Mouse (Mus musculus) c-Kit-positive CD71-negative TER-119-negative erythroid progenitor cells, embryonic 14.5 days (primary cell): Measurements from ENCODE around the gene Txnrd3.

Experiments used
- DNase-seq: peaks from one replicate; pipeline ENCODE4 v3.0.0-alpha.2; 2013; ENCODE audit warnings: low read depth

Txnrd3 gene

DNA sequence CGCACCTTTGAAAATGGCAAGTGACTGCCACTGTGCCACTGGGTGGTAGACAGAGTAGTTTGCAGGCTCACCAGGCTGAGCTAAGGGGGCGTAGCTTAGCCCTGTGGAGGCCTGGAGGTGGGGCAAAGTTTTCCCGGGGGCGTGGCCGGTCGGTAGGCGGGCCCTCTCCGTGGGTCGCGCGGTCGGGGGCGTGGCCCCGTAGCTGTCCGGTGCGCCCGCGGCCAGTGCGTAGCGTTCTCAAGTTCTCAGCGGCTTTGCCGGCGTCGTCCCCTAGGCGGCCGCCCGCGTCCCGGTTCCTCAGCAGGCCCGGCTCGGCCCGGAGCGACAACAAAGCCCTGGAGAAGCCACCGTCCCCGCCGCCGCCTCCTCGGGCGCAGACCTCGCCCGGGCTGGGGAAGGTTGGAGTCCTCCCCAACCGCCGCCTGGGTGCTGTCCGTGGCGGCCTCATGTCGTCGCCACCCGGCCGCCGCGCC, at the start of gene Txnrd3:
Txnrd3 (plus strand) TSS at position 191 of the 473 bp plus-strand sequence.
- peak; percentile 74 for DNase-seq

DNA sequence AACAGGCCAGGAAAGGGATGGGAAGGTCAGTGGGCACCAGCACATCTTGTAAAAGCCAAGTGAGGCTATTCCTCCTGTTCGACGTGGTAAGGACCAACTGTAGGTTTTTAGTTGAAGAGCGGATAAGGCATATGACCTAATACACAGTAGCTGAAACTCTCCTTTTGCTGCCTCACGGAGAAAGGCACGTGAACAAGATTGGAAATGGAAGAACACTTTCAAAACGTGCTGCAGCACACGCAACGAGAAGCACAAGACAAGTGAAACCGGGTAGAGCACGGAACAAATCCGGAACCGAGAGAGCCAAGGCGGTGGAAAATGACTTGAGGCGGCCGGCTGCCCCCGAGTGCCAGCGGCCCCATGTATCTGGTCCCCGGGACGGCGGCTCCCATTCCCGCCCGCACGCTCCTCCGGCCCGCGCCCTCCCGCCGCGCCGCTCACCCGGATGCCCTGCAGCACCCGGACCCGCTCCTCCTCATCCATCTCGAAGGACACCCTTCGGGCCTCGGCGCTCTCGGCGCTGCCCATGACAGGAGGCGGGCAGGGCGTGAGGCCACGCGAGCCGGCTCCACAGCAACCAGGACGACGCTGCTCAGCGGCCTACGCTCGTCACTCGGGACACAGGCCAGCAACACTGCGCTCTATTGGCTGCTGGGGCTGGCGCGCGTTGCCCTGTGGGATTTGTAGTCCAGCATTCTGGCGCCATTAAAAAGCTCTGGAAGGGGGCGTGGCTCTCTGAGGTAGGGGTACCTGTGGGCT, 48.6 kb upstream of the Txnrd3 start, which contains the start of gene Chchd6:
Chchd6 (minus strand) TSS at position 635 of the 759 bp plus-strand sequence.
- DNase-seq = peak; percentile 77

DNA sequence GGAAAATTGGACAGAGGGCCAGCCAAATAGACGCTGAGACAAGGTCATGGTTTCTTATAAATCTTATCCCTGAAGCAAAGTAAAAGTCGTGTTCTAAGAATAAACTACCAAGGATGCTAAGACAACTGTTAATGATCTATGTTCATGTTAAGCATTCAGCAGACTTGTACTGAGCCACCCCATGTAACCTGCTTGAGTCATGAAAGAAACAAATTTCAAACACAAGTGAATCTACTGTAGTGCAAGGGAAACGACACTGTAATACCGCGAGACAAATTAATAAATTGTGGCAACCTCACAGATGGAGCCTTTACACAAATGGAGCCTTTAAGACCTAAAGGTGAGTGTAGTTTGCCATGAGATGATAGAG, 48.0 kb upstream of the Txnrd3 start:
- no peak for DNase-seq

DNA sequence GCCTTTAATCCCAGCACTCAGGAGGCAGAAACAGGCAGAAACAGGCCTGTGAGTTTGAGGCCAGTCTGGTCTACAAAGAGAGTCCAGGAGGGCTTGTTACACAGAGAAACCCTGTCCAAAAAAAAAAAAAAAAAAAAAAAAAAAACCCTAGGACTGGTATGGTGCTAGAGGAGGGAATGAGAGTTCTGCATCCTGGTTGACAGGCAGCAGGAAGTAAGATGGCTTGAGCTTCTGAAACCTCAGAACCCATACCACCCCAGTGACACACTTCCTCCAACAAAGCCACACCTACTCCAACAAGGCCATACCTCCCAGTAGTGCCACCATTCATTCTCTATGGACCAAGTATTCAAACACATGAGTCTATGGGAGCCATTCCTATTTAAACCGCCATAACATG, 47.3 kb upstream of the Txnrd3 start:
- no peak for DNase-seq

DNA sequence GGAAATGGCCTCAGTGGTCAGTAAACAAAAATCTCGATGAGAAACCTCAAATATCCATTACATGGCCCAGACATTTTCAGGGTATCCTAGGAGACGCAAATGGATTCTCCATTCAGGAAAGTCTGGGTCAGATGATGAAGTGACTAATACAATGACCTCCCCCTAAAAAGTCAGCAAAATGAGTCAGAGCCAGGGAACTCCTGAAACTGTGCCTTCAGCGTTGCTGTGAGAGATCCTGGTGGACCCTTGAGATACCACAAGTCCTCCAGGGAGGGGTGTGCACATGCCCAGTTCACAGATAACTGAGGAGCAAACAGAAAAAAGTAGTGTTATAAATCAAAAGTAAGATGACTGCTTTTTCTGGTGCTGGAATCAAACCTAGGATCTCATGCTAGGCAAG, 37.7 kb upstream of the Txnrd3 start:
- DNase-seq = no peak

DNA sequence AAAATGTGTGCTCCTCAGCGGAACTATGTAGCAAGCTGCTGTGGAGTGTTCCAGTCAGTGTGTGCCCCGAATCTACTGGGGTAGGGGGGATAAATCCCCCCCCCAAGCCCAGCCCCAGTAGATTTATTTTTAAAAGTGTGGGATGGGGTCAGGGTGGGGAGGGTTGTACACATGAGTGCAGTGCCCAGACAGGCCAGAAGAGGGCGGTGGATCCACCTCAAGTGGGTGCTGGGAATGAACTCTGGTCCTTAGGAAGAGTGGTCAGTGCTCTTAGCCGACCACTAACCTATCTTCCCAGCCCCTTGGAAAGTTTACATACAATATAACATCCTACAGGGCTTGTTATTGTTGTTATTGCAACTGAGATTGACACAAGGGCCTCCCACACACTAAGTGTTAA, 35.8 kb upstream of the Txnrd3 start:
- no peak for DNase-seq

DNA sequence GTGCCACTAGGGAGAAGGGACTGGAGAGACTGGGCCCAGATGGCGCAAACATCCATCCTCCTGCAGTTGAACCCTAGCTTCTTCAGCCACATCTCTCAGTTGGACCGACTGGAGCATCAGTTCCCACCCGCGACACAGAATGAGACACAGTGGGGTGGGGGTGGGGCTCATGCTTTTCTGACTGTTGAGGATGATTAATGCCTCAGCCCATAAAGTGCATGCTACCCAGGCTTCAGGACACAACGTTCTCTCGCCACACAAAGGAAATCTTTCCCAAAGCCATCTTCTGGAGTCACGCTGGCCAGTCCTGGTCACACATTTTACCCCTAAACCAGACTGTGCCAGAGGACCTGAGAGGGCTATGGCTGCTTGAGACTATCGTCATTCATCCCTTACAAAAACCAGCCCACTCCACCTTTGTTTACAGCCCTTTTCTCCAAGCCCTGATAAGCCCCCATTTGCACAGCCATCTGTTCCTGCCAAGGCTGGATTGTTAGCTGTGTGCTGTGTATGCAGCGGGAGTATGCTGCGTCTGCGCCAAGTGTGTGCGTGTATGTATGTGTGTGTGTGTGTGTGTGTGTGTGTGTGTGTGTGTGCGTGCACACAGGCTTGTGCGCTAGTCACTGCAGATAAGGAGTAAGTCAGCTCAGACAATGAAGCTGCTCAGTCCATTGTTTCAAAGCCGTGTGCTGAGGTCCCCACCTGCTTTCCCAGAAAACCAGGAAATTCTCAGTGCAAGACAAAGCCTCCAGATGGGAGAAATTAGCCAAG, 30.3 kb upstream of the Txnrd3 start:
- DNase-seq = no peak

DNA sequence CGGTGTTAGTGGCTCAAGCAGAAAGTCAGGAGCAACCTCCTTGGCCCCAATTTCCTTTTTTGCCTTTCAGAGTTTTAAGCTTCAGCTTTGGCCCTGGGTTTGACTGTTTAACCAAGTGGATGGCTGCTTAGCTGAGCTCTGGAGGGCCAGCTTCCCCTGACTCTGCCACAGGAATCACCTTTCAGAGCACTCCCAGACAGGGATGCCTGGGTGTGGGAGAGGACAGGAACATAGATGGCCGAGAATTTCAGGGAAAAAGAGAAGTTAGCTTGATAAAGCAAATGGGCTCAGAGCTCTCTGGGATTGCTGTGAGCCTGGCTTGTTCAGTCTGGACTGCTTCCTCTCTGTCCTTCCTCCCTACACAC, 29.7 kb upstream of the Txnrd3 start:
- no peak for DNase-seq

DNA sequence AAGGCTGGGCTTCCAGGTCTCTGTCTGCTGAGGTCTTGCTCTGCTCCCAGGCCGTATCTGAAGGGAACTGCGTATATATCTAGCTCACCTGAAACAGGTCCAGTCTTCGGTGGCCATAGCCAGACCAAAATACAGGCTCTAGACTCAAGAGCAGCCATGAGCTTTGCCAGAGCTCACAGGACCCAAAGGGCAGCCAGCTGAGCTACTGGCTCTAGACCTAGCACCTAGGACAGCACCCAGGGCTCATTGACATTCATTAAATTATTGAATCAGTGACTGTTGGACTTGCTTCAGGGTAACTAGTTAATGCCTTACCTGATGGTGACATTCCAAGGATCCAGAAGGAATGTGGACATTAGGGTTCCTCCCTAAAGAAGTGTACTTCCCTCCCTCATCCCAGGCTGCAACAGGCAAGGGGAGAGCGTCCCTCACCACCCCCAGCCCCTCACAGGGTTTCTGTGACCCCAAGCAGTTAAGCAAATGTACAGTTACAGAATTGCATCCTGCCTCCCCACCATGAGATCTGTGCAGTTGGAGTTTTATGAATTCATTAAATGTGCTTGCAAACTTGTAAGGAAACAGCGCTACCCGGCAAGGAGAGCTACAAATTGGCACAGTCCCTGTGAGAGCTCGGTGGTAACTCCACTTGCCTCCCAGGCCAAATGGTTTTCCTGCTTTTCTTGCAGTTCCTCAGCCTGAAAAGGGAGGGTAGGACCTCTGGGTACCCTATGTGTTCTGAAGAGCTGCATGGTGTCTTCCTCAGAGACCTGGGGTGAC, 29.0 kb upstream of the Txnrd3 start:
- DNase-seq = no peak

DNA sequence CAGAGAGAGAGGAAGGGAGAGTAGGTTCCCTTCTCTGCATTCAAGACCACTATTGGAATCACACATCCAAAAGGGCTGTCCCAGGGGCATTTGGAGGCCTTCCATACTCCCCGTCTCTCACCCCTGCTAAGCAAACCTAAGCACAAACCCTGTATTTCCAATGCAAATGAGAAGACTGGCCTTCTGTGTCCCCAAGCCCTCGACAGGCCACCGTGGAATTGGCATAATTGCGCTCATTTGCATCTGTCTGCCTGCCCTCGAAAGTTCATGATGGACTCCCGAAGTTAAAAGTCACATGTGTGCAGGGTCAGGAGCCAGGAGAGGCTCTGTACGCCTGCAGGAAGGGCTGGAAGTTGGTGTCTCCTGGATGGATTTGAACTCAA, 28.4 kb upstream of the Txnrd3 start:
- no peak for DNase-seq

DNA sequence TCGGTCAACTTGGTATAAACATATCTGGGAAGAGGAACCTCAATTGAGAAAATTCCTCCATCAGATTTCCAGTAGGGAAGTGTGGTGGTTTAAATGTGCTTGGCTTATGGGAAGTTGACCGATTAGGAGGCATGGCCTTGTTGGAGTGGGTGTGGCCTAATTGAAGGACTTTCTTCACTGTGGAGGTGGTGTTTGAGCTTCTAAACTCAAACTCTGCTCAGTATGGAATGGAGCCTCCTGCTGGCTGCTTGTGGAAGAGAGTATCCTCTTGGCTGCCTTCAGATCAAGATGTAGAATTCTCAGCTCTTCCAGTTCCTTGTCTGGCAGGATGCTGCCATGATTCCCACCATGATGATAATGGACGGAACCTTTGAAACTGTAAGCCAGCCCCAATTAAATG, 21.1 kb upstream of the Txnrd3 start:
- DNase-seq = no peak

DNA sequence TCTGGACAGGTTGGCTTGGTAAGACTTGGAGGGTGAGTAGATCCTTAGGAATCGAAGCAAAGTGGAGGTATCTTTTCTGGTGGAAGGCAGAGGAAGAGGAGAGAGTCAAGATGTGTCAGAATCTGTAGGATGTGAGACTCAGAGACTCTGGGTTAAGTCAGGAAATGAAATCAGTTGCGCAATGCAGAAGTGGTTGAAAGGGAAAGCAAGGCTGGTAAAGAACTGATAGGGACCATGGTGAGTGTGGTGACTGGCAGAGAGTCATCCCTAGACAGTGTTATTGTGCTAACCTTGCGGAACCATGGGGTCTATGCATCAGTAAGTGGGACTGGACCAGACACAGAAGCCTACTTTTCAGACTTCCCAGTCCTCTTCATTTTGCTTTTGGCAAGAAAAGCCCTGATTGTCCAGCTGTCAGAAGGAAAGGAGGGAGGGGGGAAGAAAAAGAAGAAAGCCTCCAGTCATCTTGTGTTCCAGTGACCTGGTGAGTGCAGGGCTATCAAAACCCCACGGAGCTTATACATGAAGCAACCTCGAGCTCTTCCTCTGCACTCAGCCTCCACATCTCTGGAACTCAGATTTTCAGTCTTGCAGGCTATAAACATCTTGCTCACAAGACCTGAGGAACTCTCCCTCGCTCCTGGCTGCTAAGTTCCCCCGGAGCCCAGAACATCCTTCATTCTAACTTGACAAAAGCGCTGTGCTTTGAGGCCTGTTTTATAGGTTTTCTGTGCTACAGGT, 15.6 kb upstream of the Txnrd3 start:
- peak; percentile 41 for DNase-seq

DNA sequence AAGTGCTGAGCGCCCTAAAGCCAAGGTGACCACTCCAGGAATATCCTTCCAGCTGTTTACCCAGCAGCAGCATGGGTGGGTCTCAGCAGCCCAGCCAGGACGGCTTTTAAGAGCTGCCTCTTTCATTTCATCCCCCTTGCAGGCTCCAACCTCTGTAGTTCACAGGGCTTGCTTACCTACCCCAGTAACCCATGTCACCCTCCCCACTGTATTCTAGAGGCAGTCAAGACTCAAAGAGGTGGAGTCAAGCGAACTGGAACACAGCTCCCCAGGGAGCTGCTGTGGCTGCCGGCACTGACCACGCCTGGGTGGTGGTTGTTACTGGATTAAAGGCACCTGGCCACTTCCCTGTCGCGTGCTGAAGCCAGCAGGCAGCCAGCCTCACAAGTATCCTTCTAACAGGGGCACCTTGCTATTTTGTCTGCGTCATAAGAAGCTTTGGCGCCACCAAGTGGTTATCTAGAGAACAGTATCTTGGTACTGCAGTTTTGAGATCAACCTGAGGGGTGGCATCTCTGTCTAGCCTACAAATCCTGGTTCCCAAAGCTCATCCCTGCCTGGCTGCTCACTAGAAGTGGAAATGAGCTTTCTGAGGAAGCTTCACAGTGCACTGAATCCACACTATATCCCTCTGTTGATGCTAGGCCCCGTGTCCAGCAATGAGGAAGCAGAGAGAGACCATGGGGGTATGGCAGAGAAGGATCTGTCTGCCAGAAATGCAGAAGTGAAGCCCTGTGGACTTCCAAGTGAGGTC, 11.8 kb upstream of the Txnrd3 start:
- DNase-seq = peak; percentile 73

DNA sequence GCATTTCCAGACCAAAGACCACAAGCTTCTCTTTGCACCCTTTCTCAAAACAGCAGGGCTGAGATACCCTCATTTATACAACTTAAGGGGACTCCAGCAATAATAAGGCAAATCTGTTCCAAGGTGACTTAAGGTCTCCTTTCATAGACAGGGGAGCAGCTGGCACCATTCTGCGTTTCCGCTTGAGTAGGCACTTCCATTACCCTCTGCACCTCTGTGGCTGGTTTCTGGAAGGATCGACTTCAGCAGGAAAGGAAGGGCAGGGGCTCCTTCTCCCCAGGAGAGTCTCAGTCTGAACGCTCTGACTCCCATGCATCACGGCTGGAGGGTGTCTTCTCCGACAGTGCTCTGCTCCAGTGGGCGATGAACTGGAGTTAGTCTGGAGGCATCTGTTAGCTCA, 10.7 kb upstream of the Txnrd3 start:
- DNase-seq = no peak

DNA sequence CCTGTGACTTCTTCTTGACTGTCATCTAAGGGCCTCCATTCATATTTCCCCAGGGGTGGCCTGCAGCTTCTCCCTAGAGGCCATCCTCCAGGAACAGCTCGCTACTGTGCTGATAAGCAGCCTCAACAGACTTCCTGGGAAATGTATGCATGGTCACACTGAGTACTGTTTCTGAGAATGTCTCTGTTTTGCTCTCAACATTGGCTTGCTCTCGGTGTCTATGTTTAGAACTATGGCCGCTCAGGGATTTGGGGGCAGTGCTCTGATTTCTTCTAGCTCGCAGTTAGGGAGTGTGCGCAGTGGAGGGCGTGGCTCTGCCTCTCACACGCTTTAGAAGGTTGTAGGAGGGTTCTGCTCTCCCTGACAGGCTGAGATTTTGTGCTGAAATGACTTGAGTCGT, 9.4 kb upstream of the Txnrd3 start:
- DNase-seq = no peak

DNA sequence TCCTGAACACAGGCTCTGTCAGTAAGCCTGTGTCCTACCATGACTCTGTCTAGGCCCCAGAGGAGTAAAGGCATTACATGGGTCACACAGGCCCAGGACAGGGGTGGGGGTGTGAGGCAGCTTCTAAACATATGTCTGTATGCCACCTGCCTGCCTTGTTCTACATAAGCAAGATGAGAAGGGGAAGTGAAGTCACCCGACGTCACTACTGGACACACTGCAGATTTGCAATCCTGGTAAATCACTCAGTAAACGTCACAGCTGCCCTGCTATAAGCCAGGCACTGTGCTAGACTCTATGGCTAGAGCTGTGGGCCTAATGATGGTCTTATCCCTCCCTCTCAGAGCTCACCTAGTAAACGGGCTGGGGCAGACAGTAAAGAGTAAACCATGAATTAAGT, 5.8 kb upstream of the Txnrd3 start:
- DNase-seq = no peak

DNA sequence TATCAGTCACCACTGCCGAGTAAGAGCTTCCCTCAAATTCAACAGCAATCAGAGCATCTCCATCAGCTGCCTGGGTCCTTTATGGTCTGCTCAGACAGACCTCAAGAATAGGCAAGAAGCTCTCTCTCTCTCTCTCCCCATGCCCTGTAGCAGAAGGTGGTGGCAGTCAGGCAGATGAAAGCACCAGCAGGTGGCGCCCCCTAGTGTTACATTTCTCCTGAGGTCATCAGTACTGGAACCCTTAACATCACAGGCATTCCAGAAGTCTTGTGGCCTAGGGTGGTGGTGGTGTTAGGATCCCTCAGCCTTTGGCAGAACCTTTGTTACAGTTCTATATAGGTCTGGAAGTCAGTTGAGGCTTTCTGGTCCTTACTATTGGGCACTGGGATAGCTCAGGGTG, 4.8 kb upstream of the Txnrd3 start:
- no peak for DNase-seq

DNA sequence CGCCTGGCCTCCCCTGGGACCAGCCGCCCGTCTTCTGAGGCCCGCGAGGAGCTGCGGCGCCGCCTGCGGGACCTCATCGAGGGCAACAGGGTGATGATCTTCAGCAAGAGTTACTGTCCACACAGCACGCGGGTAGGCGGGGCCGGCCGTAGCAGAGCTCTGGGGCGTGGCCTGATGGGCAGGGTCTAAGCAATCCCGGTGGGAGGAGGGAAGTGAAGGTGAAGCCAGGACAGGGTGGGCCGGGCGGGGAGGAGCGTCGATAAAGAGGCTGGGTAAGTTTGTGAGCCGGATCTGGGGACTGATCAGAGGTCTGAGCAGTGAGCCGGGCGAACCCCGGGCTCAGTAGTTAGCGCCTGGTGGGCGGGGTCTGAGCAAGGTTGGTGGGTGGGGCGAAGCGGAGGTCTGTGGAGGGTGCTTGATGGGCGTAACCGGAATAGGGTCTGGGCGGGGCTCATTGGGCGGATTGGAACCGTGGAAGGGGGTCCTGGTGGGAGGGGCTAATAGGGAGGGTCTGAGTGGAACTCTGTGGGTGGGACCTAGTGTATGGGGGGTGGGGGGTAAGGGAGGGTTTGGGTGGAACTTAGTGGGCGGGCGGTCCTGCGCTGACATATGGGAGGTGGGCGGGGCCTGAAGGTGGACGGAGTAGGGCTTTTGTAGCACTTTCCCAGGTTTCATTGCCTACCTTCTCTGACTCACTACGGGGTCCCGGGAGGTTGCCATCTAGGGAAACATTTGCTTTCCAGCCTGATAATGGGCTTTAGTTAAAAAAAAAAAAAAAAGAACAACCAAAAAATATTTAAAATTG, 685 bp downstream of the Txnrd3 start:
- peak; percentile 91 for DNase-seq

DNA sequence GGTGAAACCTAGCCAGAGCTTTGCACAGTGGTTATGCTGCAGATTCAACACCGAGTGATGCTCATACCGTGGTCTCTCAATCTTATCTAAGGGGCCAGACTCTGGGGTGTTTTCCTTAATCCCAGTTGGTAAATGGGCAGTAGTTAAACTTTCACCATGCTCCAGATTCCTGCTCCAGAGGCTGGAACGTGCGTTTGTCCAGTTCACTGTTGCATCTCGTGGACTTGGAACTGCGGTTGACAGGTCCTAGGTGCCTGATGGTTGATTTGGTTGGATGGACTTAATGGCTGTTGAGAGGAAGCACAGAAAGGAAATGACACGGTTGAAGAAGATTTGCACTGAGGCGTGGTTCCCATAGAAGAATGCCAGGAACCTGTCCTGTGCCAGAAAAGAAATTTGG, 6.1 kb downstream of the Txnrd3 start:
- DNase-seq = no peak

DNA sequence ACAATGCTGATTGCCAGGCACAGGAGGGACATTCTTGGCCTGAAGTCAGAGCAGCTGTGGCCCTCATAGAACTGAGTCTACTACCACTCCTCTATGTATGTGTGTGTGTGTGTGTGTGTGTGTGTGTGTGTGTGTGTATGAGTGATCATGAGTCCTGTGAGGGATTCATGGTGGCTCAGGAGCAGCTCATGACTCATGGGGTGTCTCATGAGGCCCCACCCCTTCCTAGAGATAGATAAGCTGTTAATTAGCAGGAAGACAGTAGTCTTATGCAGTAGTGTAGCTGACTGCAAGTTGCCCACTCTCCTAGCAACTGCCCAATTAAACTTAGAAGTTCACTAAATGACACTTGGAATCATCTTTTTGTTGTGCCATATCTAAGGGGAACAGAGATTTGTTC, 8.0 kb downstream of the Txnrd3 start:
- no peak for DNase-seq

DNA sequence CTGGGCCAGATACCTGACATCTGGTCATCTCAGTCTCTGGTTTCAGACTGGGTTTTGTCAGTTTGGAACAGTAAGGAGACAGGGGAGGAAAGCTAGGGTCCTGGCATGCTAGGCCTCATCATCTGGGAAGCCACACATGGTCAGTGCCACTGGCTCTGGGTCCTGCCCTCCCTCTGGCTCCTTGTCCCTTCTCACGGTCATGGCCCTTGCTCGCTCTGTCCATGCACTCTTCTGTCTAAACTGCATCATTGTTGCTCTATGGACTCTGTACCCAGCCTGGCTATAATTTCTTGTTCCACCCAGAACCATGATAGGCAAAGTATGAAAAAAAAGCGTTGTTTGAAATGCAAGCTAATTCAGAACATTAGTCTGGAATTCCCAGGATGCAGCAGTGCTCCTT, 11.2 kb downstream of the Txnrd3 start:
- DNase-seq = no peak
